Mouse (Mus musculus) spleen, adult 18-20 months (tissue): Measurements from ENCODE around the gene Nab1.

ENCODE experiments used
- DNase-seq, 2 experiments: peaks; one replicate each; pipeline ENCODE4 v3.0.0; 2022; ENCODE audit warnings: mixed read lengths in 2 of 2

The Nab1 gene

GRCm38 (mm10) chr1:52470811-52471489 is 29.5 kb downstream of the Nab1 start:
- no peak for DNase-seq

- DNase-seq, result no peak
These were observed 30.2 kb downstream of the Nab1 start for GRCm38 (mm10) chr1:52470326-52470725.

GRCm38 (mm10) chr1:52466518-52467120 is 33.9 kb downstream of the Nab1 start:
- DNase-seq, result no peak

- no peak for DNase-seq
These were observed 34.6 kb downstream of the Nab1 start for GRCm38 (mm10) chr1:52465830-52466229.

DNA sequence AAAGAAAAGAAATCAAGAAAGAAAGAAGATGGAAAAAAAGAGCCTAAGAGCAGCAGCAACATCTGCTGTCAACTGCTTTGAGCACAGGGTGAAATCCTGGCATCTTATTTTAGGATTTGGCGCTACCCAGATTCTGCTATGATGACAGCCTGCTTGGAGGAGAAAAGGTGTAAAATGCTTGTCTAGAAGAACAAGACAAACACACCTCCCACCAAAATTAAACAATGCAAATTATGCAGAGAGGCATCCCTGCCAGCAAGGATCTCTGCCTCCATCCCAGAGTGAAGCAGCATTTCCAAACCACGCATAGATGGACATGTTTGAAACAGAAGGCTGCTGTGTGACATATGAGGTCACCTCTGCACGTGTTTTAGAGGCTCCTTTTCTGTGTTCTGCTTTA is 35.2 kb downstream of the Nab1 start:
- DNase-seq, result no peak

DNA sequence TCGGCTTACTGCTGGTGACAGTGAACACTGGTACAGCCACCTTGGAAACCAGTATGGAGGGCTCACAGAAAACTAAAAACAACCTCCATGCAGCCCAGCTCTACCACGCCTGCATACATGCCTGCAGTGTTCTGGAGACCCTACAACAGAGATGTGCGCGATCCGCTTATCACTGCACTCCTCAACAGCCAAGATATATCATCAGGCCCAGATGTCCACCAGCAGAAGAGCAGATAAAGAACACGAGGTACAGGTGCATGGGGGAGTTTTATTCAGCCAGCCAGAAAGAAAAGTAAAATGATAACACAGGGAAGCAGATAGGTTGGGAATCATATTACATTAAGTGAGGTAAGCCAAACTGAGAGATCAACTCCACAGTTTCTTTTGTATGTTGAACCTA is 37.2 kb downstream of the Nab1 start:
- no peak for DNase-seq

GRCm38 (mm10) chr1:52456571-52456970 is 43.9 kb downstream of the Nab1 start:
- DNase-seq, result no peak

DNA sequence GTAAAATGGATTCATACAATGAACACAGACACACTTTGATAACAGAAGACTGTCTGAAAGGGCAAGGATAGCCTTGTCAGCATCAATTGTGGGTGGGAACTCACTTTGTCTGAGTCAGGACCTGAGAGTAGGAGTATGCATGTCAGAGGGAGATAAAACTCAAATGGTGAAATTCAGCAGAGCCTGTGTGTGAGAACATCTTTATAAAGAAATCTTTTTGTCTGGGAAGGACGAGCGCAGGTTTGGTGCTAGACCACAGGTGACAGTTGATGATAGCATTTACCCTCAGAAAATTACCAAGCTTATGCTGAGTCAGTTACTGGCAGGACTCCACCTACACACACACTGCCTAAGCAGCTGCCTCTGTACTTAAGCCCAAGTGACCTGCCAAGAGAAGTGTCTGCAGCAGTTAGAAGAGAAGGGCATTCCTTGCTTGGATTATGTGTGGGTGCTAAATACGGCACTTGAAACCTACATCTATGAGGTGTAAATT is 45.9 kb downstream of the Nab1 start:
- no peak for DNase-seq

GRCm38 (mm10) chr1:52451360-52451759 is 49.1 kb downstream of the Nab1 start:
- DNase-seq, result no peak

DNA sequence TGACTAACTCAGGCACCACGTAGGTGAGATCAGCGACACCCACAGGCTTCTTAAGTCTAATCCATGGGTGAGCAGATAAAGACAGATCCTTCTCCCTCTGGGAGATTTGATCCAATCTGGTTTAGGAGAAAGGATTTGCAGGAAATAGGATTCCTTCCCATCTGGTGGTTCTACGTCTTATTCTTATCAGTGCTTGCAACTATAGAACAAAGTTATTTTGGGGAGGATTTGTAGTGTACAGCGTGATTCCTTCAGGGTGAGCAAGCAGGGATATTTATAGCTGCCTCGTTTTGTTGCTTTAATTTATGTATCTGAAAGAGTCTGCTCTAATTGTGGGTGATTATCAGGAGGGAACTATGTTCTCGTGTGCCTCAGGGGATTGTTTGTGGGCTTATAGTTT is 64.6 kb downstream of the Nab1 start:
- no peak for DNase-seq

DNA sequence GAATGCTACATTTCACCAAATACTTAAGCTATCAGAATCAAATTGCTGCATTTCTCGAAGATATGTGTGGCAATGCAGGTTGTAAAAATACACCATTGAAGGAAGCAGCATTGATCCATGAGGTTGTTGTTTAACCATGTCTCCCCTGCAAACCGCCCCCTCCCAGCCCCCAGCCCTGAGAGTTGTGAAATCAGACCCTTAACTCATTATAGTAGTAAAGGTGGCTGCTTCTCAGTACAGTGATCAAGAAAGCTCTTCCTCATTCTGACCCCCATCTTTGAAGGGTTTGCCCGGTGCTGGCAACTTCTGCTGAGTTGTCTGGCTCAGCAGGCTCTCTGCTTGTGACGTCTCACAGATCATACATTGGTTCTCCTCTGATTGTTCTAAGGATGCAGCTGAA is 66.4 kb downstream of the Nab1 start:
- DNase-seq, result no peak

DNA sequence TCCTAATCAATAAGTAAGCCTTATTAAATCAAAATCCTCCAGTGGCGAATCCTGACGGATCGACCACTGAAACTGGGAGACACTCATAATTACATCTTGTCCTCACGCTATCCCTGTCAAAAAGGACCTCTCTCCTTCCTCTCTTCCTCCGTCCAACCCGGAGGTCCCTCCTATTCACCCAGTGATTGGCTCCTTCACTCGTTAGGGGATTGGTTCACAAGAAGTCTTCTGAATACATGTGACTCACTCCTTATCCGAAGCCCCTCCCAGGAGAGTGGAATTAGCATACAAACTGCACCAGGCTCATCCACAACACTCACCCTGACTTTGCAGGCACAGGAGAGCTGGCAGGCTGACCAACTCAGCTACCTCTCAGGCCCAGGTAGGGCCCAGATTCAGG is 68.7 kb downstream of the Nab1 start:
- DNase-seq, result no peak

DNA sequence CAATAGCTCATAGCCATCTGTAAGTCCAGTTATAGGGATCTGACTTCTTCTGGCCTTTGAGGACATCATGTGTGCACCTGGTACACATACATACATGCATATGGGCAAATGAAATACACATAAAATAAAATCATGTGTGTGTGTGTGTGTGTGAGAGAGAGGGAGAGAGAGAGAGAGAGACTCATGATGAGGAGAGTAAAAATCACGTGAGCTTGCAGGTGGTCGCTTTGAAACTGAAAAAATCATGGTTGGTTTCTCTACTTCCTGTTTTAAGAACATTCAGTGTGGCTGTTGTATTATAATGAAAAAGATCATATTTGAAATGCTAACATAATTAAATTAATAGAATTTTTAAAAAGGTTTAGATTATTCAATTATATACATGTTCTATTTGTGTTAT is 69.9 kb downstream of the Nab1 start:
- no peak for DNase-seq

GRCm38 (mm10) chr1:52430116-52430515 is 70.4 kb downstream of the Nab1 start:
- DNase-seq, result no peak

DNA sequence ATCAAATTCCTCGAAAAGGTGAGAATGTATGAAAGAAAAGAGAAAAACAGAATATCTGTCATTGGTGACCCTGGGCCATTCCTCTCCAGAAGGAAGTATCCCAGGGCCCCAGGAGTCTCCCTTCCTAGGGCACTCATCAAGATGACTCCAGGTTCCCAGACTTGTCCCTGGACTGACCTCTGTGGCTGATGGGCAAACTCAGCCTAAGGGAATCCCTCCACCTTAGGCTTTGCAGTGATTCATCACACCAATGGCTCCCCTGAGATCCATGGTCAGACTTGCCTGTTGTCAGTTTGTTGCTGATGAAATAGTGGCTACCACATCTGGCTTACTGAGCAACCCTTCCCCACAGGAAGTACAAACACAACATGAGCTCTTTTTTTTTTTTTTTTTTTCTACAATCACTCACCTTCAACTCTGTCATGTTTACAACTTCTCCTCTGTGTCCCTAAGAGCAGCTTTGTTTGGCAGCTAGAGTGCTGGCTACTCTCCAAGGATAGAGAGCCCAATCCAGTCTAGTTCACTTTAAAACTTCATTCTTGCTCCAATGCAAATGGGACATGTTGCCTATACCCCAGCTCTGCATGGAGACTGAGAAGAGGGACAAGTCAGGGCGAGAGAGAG is 72.5 kb downstream of the Nab1 start:
- no peak for DNase-seq

DNA sequence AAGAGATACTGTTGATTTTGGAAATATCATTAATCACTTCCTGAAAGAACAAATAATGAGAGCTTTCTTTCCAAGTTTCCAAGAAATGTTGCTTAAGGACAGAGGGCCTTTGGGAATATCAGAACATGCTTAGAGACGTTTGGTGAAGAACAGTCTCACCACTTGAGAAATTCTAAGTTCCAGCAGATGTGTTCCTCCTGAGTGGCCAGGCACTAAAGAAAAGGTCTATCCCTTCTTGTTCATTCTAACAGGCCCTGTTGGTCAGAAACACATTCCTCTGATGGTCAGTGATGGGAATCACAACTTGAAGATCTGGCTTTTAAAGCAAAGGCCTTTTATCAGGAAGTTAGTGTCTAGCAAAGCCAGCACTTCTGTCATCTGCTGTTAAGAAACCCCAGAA is 76.6 kb downstream of the Nab1 start:
- no peak for DNase-seq

DNA sequence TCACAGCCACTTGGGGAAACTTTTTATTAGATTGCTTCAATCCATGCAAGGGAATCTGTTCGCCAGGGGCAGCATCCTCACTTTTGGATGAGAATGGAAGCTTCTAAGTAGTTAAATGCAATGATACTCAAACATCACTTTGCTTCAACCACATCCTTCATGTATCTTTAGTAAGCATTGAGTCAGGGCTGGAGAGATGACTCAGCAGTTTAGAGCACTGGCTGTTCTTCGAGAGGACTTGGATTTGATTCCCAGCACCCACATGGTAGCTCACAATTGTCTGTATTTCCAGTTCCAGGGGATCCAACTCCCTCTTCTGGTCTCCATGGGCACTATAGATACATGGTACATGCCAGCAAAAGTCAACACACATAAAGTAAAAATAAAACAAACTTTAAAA is 77.4 kb downstream of the Nab1 start:
- no peak for DNase-seq

DNA sequence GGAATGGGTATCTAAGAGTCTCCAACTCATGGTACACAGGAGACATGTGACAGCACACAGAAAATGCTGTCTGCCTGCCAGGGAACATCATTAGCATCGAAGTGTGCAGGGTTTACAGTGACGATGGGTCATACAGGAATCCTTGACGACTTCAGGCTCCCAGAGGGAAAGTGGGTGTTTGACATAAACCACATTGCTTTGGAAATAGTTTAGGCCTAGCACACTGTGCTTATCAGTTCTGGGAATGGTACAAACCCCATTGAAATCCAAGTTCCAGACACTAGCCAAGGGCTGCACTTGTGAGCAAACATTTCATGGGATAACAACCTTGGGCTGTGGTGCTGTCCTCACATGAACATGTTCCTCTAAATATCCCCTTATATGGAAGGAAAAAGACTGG is 78.3 kb downstream of the Nab1 start:
- no peak for DNase-seq

DNA sequence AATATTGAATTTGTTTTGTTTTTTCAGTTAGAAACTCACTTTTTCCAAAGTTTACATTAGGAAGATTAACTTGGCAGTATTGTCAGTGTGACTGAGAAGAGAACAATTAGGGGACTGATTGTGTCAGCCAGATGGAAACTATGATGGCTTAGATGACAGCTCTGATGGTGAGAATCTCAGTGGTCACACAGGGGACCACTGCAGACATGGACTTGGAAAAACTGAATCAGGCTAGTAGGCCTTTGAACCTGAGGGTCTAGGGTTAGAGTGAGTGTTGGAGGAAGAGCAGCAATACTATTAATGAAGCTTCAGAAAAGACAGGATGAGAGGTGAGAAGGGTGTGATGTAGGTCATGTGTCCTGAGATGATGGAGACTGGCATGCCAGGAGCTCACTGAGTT is 78.9 kb downstream of the Nab1 start:
- DNase-seq, result no peak

GRCm38 (mm10) chr1:52419088-52419819 is 81.2 kb downstream of the Nab1 start:
- DNase-seq, result no peak
